26 mouse cellular contexts compared by ENCODE assay signal in the genomic region with DNA sequence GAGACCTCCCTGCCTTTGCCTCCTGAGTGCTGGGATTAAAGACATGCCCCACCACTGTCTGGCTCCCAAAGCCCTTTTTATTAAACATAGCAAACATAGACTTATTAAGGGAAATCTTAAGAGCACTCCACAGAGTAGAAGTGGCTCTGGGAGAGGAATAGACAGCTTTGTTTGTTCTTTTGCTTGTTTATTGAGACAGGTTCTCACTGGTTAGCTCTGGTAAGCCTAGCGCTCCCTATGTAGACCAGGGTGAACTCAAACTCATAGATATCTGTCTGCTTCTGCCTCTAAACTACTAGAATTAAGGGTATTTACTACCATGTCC.
"Had no signal": no experiment of that assay in that cellular context is flagged by ENCODE, and none has a peak within 500 bp of the region (broad histone marks: within the 10 kb centered on the region; RNA-seq: fewer than 3 reads in every experiment).

No protein-coding gene starts in this region.

- H3K9me3 ChIP-seq: heart, embryonic 13.5 days; heart, embryonic 15.5 days; hindbrain, embryonic 10.5 days; hindbrain, embryonic 12.5 days; intestine, embryonic 15.5 days; limb, embryonic 10.5 days; limb, embryonic 12.5 days had no signal

- ATAC-seq: hindbrain, embryonic 16.5 days; inflammation-experienced regulatory T-cells, adult 6 months; intestine, embryonic 15.5 days; intestine, postnatal 0 days had no signal

- H3K36me3 ChIP-seq: heart, embryonic 13.5 days; heart, embryonic 15.5 days; hindbrain, embryonic 10.5 days; intestine, embryonic 15.5 days; limb, embryonic 12.5 days had no signal

- H3K4me3 ChIP-seq: heart, adult 2 months; heart, embryonic 13.5 days; heart, embryonic 15.5 days; hindbrain, embryonic 10.5 days; hindbrain, embryonic 12.5 days; intestine, embryonic 15.5 days; layer of hippocampus, adult 2 months; left cerebral cortex, adult 2 months; limb, embryonic 10.5 days; limb, embryonic 12.5 days had no signal

- H3K4me1 ChIP-seq: heart, embryonic 13.5 days; heart, embryonic 15.5 days; intestine, embryonic 15.5 days had no signal

- H3K4me2 ChIP-seq: heart, embryonic 11.5 days; heart, embryonic 13.5 days; heart, embryonic 15.5 days; hindbrain, embryonic 12.5 days; hindbrain, embryonic 14.5 days; intestine, embryonic 15.5 days; limb, embryonic 12.5 days; liver, embryonic 11.5 days had no signal

- DNase-seq: gastrocnemius, postnatal 14 days; gastrocnemius, postnatal 36 days; heart, adult 11 months; heart, adult 2 months; heart, postnatal 4 days; kidney, adult 18-20 months; kidney, adult 8-10 months; kidney, postnatal 10 days; kidney, postnatal 25 days; kidney, postnatal 4 days; liver had no signal

- H3K9ac ChIP-seq: heart, embryonic 13.5 days; heart, embryonic 15.5 days; hindbrain, embryonic 12.5 days; hindbrain, embryonic 14.5 days; intestine, embryonic 15.5 days; limb, embryonic 12.5 days had no signal

- H3K27ac ChIP-seq: heart, adult 2 months; heart, embryonic 13.5 days; heart, embryonic 15.5 days; hindbrain, embryonic 10.5 days; hindbrain, embryonic 12.5 days; hindbrain, embryonic 14.5 days; intestine, embryonic 15.5 days; layer of hippocampus, adult 2 months; left cerebral cortex, adult 2 months; limb, embryonic 10.5 days; limb, embryonic 12.5 days had no signal

- H3K27me3 ChIP-seq: heart, embryonic 13.5 days; heart, embryonic 15.5 days; hindbrain, embryonic 12.5 days; intestine, embryonic 15.5 days; limb, embryonic 12.5 days had no signal
